Mouse (Mus musculus): ENCODE results near the gene Dydc2.
"Not testable (repeated sequence)": the region's sequence is repeated elsewhere in the genome, so short reads cannot be mapped to it uniquely, and the experiment has no call there.

Gene Dydc2

DNA sequence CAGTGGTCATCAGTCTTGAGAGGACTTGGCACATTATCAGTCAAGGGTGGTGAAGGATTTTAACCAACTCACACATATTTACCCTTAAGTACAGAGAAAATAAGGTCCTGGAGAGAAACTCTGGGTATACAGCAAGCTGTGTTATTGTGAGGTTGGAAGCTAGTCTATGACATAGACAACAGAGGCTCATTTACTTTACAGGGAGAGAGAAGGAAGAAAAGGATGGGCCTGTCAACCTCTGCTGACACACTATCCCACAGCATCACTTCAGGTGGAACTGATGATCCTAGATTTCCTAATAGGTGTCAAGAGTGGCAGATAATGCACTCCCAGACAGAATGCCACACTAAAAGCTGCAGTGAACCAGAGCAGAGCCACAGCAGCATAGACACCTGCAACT lies at the start of gene Dydc2:
Dydc2 (minus strand) TSS at position 101 of the 400 bp plus-strand sequence.
- in situ Hi-C loops (cut with MboI, MseI) = no loop called here

- in situ Hi-C loops (cut with MboI, MseI) = no loop called here
Measured at GRCm38 (mm10) chr14:41116271-41116670, 47.3 kb upstream of the Dydc2 start.

- in situ Hi-C loops (cut with MboI, MseI) = no loop called here
Measured at GRCm38 (mm10) chr14:41112944-41113343, 43.9 kb upstream of the Dydc2 start.

DNA sequence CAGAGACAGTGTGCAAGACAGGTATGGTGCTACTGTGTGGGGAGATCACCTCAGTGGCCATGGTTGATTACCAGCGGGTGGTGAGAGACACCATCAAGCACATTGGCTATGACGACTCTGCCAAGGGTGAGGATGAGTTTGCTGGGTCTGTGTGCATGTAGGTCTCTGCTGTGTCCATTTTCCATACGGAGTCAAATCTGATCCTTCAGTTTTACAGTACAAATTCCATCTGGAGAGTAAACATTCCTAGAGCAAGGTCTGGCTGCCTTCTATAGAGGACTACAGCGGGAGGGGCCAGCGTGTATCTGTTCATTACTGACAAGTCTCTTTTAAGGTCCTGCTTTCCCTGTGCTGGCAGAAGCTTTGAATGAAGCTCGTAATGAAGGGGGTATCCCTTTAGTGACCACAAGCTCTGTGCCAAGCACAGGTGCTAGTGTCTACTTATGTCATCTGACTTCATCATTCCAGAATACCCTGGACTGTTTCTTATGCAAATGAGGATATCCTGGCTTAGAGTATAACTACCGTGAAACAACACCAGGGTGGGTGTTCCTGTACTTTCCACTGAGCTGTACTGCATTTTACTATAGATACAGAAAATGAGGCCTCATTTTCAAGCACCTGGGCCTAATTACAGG lies 42.1 kb upstream of the Dydc2 start:
- in situ Hi-C loops (cut with MboI, MseI) = no loop called here

- in situ Hi-C loops (cut with MboI, MseI) = no loop called here
Measured at GRCm38 (mm10) chr14:41104853-41105444, 35.9 kb upstream of the Dydc2 start, which contains the start of gene Mat1a. Gene Mat1a, plus strand, starts transcription at chr14:41105035.

DNA sequence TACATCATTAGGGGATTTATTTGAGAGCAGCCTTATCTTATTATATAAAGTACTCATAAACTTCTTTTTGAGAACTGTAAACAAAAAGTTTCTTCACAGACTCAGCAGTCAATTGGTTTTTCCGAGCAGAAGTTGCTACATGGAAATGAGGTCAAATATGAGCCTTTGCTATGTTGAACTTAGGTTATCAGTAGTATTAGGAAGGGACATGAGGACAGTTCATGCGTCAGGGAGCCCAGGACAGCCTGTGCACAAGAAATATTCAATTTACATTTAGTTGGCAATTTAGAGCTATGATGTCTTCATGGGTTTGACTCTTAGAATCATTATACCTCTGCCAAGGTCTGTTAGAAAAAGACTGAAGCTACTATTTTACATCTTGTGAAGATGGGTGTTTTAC lies 33.3 kb upstream of the Dydc2 start:
- in situ Hi-C loops (cut with MboI, MseI) = no loop called here

- in situ Hi-C loops (cut with MboI, MseI) = no loop called here
Measured at GRCm38 (mm10) chr14:41101242-41101641, 32.2 kb upstream of the Dydc2 start.

DNA sequence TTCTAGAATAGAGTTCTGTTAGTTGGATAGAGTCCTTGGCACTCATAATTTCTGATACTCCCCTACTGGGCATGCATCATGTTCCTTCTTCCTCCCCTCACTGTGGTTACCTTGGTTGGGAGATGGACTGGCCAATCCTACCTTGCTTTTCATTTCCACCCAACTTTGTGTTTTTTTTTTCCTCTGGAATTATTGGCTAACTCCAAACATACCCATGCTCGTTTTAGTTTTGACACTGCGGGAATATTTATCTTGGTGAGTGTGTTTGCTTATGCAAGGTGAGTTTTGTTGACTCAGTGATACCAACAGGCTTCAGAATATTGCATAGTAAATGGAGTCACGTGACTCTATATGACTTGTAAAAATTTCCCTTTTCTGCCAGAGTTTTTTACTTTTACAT lies 31.7 kb upstream of the Dydc2 start:
- in situ Hi-C loops (cut with MboI, MseI) = no loop called here

DNA sequence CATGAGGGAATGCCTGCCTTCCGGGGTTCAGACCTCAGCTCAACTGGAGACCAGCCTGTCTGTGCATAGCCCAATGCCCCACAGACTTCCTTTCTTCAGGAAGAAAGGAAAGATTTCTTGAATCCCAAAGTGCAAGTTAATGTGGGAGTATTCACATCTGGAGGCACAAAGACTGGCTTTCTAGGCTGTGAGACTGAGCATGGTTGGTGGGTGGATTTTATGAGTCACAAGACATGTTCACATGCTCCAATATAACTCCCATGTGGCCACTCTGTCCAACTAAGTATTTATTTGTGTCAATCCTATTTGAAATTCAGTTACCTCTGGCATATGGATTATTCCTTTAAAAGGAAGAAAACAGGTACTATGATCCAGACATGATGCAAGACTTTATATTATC lies 29.7 kb upstream of the Dydc2 start:
- in situ Hi-C loops (cut with MboI, MseI) = no loop called here

- in situ Hi-C loops (cut with MboI, MseI) = no loop called here
Measured at GRCm38 (mm10) chr14:41096296-41096860, 27.4 kb upstream of the Dydc2 start.

GRCm38 (mm10) chr14:41094114-41094513 lies 25.1 kb upstream of the Dydc2 start:
- in situ Hi-C loops (cut with MboI, MseI) = no loop called here

DNA sequence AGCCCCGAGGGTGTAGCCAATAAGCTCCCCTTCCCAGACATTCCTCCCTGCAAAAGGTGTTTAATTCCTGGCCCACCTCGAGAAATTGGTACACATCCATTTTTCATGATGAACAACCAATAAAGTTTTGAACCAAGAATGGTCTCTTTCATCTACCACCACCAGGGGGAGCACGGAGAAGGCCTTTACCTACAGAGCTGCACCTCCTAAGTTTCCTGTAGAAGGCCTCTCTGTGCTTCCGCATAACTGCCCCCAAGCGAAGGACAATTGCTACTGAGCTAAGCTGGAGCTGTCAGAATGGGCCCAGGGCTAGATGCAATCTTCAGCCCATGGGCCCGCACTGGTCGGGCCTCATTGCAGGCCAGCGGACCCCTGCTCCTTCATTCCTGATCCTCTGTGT lies 21.8 kb upstream of the Dydc2 start:
- in situ Hi-C loops (cut with MboI, MseI) = no loop called here

DNA sequence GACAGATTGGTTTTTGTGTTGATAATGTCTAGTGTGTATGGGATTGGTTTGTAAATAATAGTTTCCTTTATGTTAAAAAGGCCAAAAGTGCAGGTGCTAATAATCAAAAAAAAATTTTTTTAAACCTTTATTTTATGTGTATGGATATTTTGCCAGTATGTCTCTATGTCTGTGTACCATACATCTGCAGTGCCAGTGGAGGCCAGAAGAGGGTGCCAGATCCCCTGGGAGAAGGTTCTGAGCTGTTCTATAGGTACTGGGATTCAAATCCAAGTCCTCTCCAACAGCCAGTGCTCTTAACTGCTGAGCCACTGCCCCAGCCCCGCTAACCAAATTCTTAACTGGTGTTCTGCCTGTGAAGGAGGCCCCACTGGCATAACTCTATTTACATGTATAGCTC lies 18.5 kb upstream of the Dydc2 start:
- in situ Hi-C loops (cut with MboI, MseI) = no loop called here

- in situ Hi-C loops (cut with MboI, MseI) = no loop called here
Measured at GRCm38 (mm10) chr14:41082408-41082807, 13.4 kb upstream of the Dydc2 start.

GRCm38 (mm10) chr14:41072944-41073275 lies 3.9 kb upstream of the Dydc2 start:
- in situ Hi-C loops (cut with MboI, MseI) = no loop called here

GRCm38 (mm10) chr14:41072229-41072943 lies 3.4 kb upstream of the Dydc2 start, which contains the start of gene Dydc1:
Gene Dydc1, plus strand, starts transcription at chr14:41072911.
- in situ Hi-C loops (cut with MboI, MseI) = no loop called here

GRCm38 (mm10) chr14:41070343-41070742 lies 1.3 kb upstream of the Dydc2 start:
- in situ Hi-C loops (cut with MboI, MseI) = no loop called here

GRCm38 (mm10) chr14:41066416-41066815 lies 2.6 kb downstream of the Dydc2 start:
- in situ Hi-C loops (cut with MboI, MseI) = no loop called here

- in situ Hi-C loops (cut with MboI, MseI) = no loop called here
Measured at GRCm38 (mm10) chr14:41065168-41065567, 3.8 kb downstream of the Dydc2 start.

DNA sequence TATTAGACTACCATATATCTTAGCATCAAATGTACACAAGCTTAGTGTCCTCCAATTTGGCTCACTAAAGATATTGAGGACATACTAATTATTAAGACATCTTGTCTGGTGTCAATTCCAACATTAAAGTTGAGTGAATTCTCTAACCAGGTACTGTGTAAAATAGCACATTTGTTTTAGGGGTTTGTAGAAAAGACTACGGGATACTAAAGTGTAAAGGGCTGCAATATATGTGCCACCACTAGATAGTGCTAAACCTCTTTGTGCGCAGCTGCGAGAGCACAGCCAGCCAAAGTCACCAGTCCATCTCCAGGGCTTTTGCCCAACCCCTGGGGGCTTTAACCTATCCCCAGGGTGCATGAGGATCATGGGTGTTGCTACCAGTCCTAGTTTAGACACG lies 15.8 kb downstream of the Dydc2 start:
- in situ Hi-C loops (cut with MboI, MseI) = not testable (repeated sequence)

DNA sequence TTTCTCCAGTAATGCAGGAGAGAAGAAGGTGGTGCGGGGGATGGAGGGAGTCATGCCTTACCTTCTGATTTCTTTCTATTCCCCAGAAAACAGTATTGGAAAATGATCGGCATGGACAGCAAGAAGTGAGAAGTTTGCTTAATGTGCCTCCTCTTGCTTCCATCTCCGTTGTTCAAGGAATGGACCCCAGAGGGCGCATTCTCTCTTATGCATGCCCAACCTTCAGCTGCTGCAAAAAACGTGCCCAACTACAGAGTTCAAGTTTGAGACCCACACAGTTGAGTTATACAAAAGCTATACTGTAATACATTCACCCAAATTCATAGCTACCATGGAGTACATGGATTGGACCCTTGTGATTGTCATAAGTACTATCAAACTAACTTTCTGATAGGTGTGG lies 16.5 kb downstream of the Dydc2 start:
- in situ Hi-C loops (cut with MboI, MseI) = no loop called here

- in situ Hi-C loops (cut with MboI, MseI) = no loop called here
Measured at GRCm38 (mm10) chr14:41050471-41050870, 18.5 kb downstream of the Dydc2 start.

GRCm38 (mm10) chr14:41047402-41047801 lies 21.6 kb downstream of the Dydc2 start:
- in situ Hi-C loops (cut with MboI, MseI) = no loop called here

All from regulatory T cell (primary cell).